Mouse (Mus musculus) cortical plate, adult 2 months (tissue): ENCODE measurements around the gene Armcx6. TPM values are rescaled to one million over a fixed set of nuclear protein-coding genes. Genes with fewer than 3 reads are reported as not detected.
"Not testable (repeated sequence)": the region's sequence is repeated elsewhere in the genome, so short reads cannot be mapped to it uniquely, and the experiment has no call there.

Source experiments
- H3K27ac ChIP-seq: fragments of 200-500 bp; 2 replicates; pipeline ENCODE4 v1.5.1; 2012; ENCODE audit warnings: low read length, control low read depth, inconsistent platforms; ENCODE audit not compliant: insufficient read depth
- H3K4me1 ChIP-seq: fragments of 200-500 bp; 2 replicates; pipeline ENCODE4 v1.6.1; 2011; ENCODE audit warnings: low read length; ENCODE audit not compliant: control insufficient read depth, insufficient read depth
- H3K4me3 ChIP-seq: fragments of 200-500 bp; 2 replicates; pipeline ENCODE4 v1.5.1; 2011; ENCODE audit warnings: mild to moderate bottlenecking, low read length, control low read depth; ENCODE audit not compliant: insufficient read depth
- CTCF ChIP-seq: fragments of 200-500 bp; IDR thresholded peaks from 2 replicates; pipeline ENCODE4 v1.5.1; 2011; ENCODE audit warnings: mild to moderate bottlenecking, control low read depth, low read length; ENCODE audit not compliant: insufficient read depth; ENCODE audit errors: extremely low read depth
- POLR2A ChIP-seq: fragments of 200-500 bp; IDR thresholded peaks from 2 replicates; pipeline ENCODE4 v1.6.1; 2011; ENCODE audit warnings: mild to moderate bottlenecking, low read length, control low read depth; ENCODE audit not compliant: insufficient read depth; ENCODE audit errors: extremely low read depth
- polyA plus RNA-seq: library from polyadenylated mRNA; depleted of rRNA; stranded (reverse); fragments of >200 nt; gene quantifications from 2 replicates; pipeline ENCODE4 v1.2.3, GENCODE M21; 2012; rRNA removed

The Armcx6 gene
- polyA plus RNA-seq, 1 experiment, result 5.9 TPM

DNA sequence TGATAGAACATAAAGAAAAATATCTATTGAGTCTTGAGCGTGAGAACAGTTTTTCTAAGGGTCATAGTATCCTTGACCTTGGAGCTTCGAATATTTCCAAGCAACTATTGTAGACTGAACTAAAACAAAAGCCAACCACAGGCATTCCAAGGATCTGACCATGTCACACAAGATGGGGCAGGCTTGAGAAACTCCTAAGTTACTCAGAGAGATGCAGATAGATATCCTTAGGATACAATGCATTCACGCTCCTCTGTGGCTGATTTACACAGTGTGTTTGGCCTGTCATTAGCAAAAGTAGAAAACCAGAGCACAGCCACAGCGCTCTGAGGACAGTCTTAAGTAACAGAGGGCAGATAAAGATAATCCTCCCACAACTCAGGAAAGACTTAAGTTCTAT is 12.1 kb downstream of the Armcx6 start:
- no peak overlapping the region for H3K4me3 ChIP-seq
- TF ChIP-seq POLR2A, result no peak
- no peak for TF ChIP-seq CTCF
- H3K4me1 ChIP-seq, result no peaks in the 10 kb centered on the region
- no peak overlapping the region for H3K27ac ChIP-seq

DNA sequence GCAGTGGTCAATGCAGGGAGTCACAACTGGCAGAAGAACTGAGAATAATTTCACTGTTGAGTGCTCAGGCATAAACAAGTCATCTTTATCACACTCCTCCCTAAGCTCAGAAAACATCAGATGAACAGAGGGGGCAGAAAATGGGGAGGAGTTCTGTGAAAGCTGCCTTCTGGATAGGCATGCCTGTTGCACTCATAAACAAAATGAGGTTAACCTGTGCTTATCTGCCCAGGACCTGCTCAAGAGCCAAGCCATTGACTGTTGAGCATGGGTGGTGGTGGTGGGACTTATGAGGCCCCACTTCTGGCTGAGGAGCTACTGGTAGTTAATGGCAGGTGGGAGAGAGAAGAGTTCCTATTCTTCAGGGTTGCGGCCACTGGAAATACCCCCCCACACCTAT is 13.4 kb downstream of the Armcx6 start:
- TF ChIP-seq POLR2A (no peak), CTCF (no peak)
- Histone ChIP-seq H3K4me1 (no peaks in the 10 kb centered on the region), H3K27ac (no peak overlapping the region), H3K4me3 (no peak overlapping the region)

DNA sequence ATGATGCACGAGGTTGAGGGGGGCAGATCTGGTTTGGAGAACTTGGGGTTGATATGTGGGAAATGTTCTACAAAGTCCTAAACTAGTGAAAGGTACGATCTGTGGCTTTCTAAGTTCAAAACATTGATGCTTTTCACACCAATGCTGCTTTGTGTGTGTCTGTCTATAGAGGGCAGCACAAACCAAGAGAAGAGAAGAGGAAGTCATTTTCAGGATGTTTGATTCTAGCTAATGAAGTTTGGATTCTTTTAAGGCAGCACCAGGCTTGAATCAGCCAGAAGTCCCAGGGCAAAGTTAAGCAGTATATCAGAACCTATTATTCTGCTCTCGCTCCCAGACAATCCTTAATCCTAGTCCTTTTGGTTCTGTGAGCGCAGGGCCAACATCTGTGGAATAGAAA is 21.4 kb downstream of the Armcx6 start:
- H3K27ac ChIP-seq, result no peak overlapping the region
- peak; percentile 7; the same call in 1 of the 2 replicates for TF ChIP-seq CTCF
- TF ChIP-seq POLR2A, result no peak
- H3K4me3 ChIP-seq, result no peak overlapping the region
- H3K4me1 ChIP-seq, result no peaks in the 10 kb centered on the region

DNA sequence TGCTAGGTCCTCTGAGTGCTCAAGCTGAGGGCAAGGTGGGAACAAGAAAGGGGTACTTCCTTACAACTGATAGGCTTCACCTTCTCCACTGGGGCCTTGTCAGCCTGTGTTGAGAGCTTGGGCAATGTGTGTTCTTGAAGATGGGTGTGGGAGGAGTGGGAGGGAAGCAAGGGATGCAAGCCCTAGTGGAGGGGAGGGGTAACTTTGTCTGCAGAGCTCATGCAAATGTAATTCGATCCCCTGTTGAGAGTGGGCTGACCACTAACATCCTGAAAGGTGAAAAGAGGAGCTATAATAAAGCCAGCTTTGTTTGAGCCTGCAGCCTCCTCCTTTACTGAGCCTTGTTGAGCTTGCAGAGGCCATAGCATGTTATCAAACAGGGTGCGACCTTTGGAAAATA is 27.5 kb downstream of the Armcx6 start:
- not testable (repeated sequence) for H3K4me1 ChIP-seq, H3K27ac ChIP-seq, H3K4me3 ChIP-seq

DNA sequence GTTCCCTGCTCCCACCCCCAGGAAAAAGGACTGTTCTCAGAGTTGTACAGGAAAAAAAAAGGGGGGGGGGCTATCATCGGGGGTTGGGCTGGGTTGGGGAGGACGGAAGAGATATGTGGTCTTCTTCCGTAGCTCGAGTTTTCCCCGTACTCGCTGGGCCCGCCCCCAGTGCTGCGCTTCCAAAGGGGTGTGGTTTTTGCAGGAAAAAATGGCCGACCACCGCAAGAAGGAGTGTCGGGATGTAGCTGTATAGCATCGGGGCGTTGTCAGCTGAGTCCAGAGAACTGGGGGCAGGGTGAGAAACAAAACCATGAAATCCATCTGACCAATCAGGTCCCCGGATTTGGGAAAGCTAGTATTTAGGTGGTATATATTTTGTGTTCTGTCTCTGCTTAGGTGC is 32.7 kb downstream of the Armcx6 start:
- Histone ChIP-seq H3K4me3 (peak overlapping the region; percentile 81), H3K4me1 (no peaks in the 10 kb centered on the region), H3K27ac (no peak overlapping the region)
- TF ChIP-seq CTCF, result no peak
- peak; percentile 31; the same call in 1 of the 2 replicates for TF ChIP-seq POLR2A

DNA sequence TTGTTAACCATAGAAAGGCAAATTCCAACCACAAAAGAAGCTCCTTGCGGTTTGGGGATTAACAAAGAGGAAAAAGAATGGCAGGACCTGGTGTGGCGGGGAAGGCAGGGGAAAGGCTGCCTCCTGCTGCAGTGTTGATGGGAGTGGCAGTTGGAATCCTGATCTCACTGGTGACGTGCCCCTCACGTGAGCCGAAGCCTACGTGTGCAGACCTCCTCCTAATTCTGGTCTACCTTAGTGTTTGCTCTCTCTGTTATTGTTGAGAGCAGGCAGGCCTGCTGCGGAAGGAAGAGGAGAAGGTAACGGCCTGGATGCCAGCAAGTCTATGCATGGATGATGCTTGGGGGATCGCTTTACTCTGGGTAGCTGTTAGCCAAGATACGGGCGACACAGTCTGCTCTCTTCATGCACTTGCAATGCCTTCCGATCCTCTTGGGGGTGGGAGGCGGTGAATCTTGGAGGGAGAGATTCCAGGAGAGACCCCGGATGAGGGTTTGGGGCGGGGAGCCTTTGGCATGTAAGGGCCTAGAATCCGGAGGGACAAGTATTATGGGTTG is 33.4 kb downstream of the Armcx6 start, which contains the start of gene Armcx1:
Armcx1 (plus strand) TSS at position 212 of the 557 bp plus-strand sequence.
- H3K4me1 ChIP-seq, result no peaks in the 10 kb centered on the region
- peak within 1 kb of the TSS; percentile 81 for H3K4me3 ChIP-seq
- H3K27ac ChIP-seq, result 0 out of 2 replicates have a peak within 1 kb of the TSS, but pooled peaks have one; percentile 89
- peak; percentile 95 for TF ChIP-seq POLR2A
- no peak for TF ChIP-seq CTCF

DNA sequence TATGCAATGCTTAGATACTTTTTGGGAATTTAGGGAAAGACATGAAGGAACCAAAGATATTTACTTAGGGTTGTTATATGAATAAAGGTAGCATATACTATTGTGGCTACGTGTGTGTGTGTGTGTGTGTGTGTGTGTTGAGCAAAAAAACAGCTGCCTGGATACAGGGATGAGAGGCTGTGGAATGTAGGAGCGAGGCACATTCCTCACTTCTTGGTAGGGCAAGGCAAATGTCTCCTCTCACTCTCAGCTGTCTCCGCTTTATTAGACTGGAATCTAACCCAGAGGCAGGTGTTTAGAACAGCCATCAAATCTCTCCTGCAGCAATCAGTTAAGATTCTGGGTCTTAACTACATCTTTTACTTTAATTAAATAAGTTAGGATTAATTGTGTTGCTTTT is 34.4 kb downstream of the Armcx6 start:
- Histone ChIP-seq H3K4me1 (no peaks in the 10 kb centered on the region), H3K4me3 (no peak overlapping the region; the same call in 1 of the 2 replicates), H3K27ac (no peak overlapping the region)
- no peak for TF ChIP-seq CTCF
- no peak for TF ChIP-seq POLR2A

Other genes starting within 250 kb of the Armcx6 start
- 14.8 and 17.0 TPM in 2 replicates for gene Timm8a1, start 209.6 kb downstream of the Armcx6 start, polyA plus RNA-seq
- 0.94 and 1.5 TPM in 2 replicates for gene Btk, start 167.8 kb downstream of the Armcx6 start, polyA plus RNA-seq
- 541 and 586 TPM in 2 replicates for gene Rpl36a, start 165.8 kb downstream of the Armcx6 start, polyA plus RNA-seq
- gene Gla, start 150.3 kb downstream of the Armcx6 start, polyA plus RNA-seq, result 6.6 and 7.6 TPM in 2 replicates
- 109 and 114 TPM in 2 replicates for gene Hnrnph2, start 150.2 kb downstream of the Armcx6 start, polyA plus RNA-seq
- gene Armcx4, start 64.9 kb downstream of the Armcx6 start, polyA plus RNA-seq, result 13.8 and 15.5 TPM in 2 replicates
- 71.6 and 74.8 TPM in 2 replicates for gene Armcx1, start 33.5 kb downstream of the Armcx6 start, polyA plus RNA-seq
- 57.9 and 61.9 TPM in 2 replicates for gene Armcx3, start 5.2 kb upstream of the Armcx6 start, polyA plus RNA-seq
- gene Armcx2, start 57.8 kb upstream of the Armcx6 start, polyA plus RNA-seq, result 44.5 and 45.9 TPM in 2 replicates
- 0.08 and 0.19 TPM in 2 replicates for gene Nxf2, start 213.3 kb upstream of the Armcx6 start, polyA plus RNA-seq